Mouse (Mus musculus) forebrain, embryonic 13.5 days (tissue): ENCODE measurements around the gene Sh3glb2. TPM values are rescaled to one million over a fixed set of nuclear protein-coding genes. Genes with fewer than 3 reads are reported as not detected.

Experiments used
- ATAC-seq: fragments of 200-750 bp; cut with Nextera tagmentation; 2 replicates; pipeline ENCODE4 v1.8.0; 2017
- H3K27ac ChIP-seq: fragments of 300-500 bp; sonication (generic); 2 replicates; pipeline ENCODE4 v1.5.1; 2015; ENCODE audit warnings: inconsistent platforms, mild to moderate bottlenecking, moderate library complexity
- H3K27me3 ChIP-seq: fragments of 300-500 bp; sonication (generic); 2 replicates; pipeline ENCODE4 v1.6.1; 2015; ENCODE audit warnings: mild to moderate bottlenecking, inconsistent platforms
- H3K36me3 ChIP-seq: fragments of 300-500 bp; sonication (generic); 2 replicates; pipeline ENCODE4 v1.6.1; 2015; ENCODE audit warnings: mild to moderate bottlenecking, inconsistent platforms; ENCODE audit not compliant: poor library complexity, severe bottlenecking
- H3K4me1 ChIP-seq: fragments of 300-500 bp; sonication (generic); 2 replicates; pipeline ENCODE4 v1.6.1; 2015; ENCODE audit warnings: inconsistent platforms
- H3K4me2 ChIP-seq: fragments of 300-500 bp; sonication (generic); 2 replicates; pipeline ENCODE4 v1.6.1; 2015; ENCODE audit warnings: inconsistent platforms, mild to moderate bottlenecking, moderate library complexity
- H3K4me3 ChIP-seq: fragments of 300-500 bp; sonication (generic); 2 replicates; pipeline ENCODE4 v1.5.1; 2015; ENCODE audit warnings: mild to moderate bottlenecking, inconsistent platforms
- H3K9ac ChIP-seq: fragments of 300-500 bp; sonication (generic); 2 replicates; pipeline ENCODE4 v1.6.1; 2015; ENCODE audit warnings: mild to moderate bottlenecking, inconsistent platforms
- H3K9me3 ChIP-seq: fragments of 300-500 bp; sonication (generic); replicated peaks from 2 replicates; pipeline ENCODE4 v1.6.1; 2016; ENCODE audit warnings: inconsistent platforms
- WGBS: fragments of 180-500 bp; shearing (Covaris S2); methylation state at CpG from one replicate; pipeline ENCODE4 v1.1.7; 2015; 5-methylcytosine and 5-hydroxymethylcytosine counted together
- polyA plus RNA-seq: library from polyadenylated mRNA; unstranded; fragments of >200 nt; fragmentation: Nextera tagmentation; extraction: Ambion mirVana; gene quantifications from 2 replicates; pipeline ENCODE4 v1.2.1, GENCODE M21; 2015

Sh3glb2 gene
- polyA plus RNA-seq, 1 experiment from 2014 or later: 100 TPM

DNA sequence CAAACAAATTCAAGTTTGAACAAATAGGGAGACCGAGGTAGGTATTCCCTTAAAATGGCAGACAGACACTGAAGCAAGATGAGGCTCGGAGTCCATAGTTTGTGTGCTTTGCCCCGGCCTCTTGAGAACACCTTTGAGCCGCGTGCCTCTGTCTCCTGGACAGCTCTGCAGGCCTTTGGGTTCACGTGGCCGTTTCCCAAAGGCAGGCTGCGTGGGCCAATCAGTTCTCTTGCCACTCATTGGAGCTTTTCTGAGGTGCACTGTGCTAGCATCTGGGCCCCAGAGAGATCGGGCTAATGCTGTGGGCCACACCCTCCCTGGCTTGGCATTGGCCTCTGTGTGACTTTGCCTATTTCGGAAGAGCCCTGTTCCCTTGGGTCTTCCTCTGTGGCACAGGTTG is 16.8 kb upstream of the Sh3glb2 start:
- Histone ChIP-seq H3K27ac (no peak overlapping the region), H3K9me3 (no peaks in the 10 kb centered on the region), H3K4me3 (no peak overlapping the region), H3K4me2 (no peak overlapping the region), H3K36me3 (peaks cover 96% of the 10 kb centered on the region), H3K9ac (no peak overlapping the region), H3K4me1 (no peaks in the 10 kb centered on the region), H3K27me3 (no peaks in the 10 kb centered on the region)
- 95% methylated on average over 10 of the region's 10 CpGs for WGBS
- ATAC-seq: no peak

DNA sequence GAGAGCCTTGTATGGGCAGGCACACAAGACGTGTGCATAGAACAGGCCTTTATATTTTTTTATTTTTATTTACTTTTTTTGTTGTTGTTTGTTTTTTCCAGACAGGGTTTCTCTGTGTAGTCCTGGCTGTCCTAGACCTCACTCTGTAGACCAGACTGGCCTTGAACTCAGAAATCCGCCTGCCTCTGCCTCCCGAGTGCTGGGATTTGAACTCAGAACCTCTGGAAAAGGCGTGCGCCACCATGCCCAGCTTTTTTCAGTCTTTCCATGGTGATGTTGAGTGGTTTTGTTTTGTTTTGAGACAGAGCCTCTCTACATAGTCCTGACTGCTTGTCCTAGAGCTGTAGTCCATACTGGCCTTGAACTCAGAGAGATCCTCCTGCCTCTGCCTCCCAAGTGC is 13.6 kb upstream of the Sh3glb2 start:
- Histone ChIP-seq H3K27me3 (no peaks in the 10 kb centered on the region), H3K27ac (no peak overlapping the region), H3K4me2 (no peak overlapping the region), H3K9ac (no peak overlapping the region), H3K4me3 (no peak overlapping the region), H3K36me3 (peaks cover 96% of the 10 kb centered on the region), H3K4me1 (no peaks in the 10 kb centered on the region), H3K9me3 (no peaks in the 10 kb centered on the region)
- 97% methylated on average over 5 of the region's 5 CpGs for WGBS
- no peak for ATAC-seq

GRCm38 (mm10) chr2:30371544-30371943 is 12.4 kb upstream of the Sh3glb2 start:
- Histone ChIP-seq H3K4me2 (no peak overlapping the region), H3K4me3 (no peak overlapping the region), H3K9ac (no peak overlapping the region), H3K27me3 (no peaks in the 10 kb centered on the region), H3K27ac (no peak overlapping the region), H3K36me3 (peaks cover 92% of the 10 kb centered on the region), H3K9me3 (no peaks in the 10 kb centered on the region), H3K4me1 (no peaks in the 10 kb centered on the region)
- ATAC-seq: no peak
- WGBS: 97% methylated on average over 8 of the region's 8 CpGs

DNA sequence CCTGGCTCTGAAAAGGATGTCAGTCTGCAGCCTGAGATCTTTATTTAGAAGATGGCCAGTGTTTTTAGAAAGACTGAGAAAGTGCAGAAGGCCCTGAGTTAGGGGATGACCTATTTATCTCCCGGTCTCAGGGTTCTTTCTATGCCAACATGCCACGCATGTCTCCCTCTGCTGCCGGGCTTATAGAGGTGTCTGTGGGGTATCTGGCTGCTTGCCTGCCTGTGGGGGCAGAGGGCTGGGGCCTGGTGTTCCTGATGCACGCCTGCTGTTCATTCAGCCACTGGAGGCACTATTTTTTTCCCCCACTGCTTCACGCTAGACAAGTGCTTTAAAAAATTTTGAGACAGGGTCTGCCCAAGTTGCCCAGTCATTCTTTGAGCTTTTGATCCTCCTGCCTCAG is 7.1 kb upstream of the Sh3glb2 start:
- H3K4me3 ChIP-seq: no peak overlapping the region
- WGBS: 69% methylated on average over 5 of the region's 5 CpGs

GRCm38 (mm10) chr2:30365281-30366069 is 6.3 kb upstream of the Sh3glb2 start:
- WGBS: 93% methylated on average over 2 of the region's 2 CpGs
- ATAC-seq: no peak
- peaks cover 14% of the 10 kb centered on the region for H3K4me1 ChIP-seq
- no peaks in the 10 kb centered on the region for H3K9me3 ChIP-seq
- H3K27ac ChIP-seq: no peak overlapping the region
- peak overlapping the region; percentile 94 for H3K9ac ChIP-seq
- H3K4me3 ChIP-seq: peak overlapping the region; percentile 94
- H3K27me3 ChIP-seq: no peaks in the 10 kb centered on the region
- peaks cover 36% of the 10 kb centered on the region for H3K36me3 ChIP-seq
- peak overlapping the region; percentile 97 for H3K4me2 ChIP-seq

More for the DNA sequence above, 7.1 kb upstream of the Sh3glb2 start:
- Histone ChIP-seq H3K9me3 (no peaks in the 10 kb centered on the region), H3K36me3 (peaks cover 43% of the 10 kb centered on the region), H3K4me2 (no peak overlapping the region), H3K9ac (no peak overlapping the region), H3K27ac (no peak overlapping the region), H3K27me3 (no peaks in the 10 kb centered on the region), H3K4me1 (peaks cover 14% of the 10 kb centered on the region)
- ATAC-seq: no peak

DNA sequence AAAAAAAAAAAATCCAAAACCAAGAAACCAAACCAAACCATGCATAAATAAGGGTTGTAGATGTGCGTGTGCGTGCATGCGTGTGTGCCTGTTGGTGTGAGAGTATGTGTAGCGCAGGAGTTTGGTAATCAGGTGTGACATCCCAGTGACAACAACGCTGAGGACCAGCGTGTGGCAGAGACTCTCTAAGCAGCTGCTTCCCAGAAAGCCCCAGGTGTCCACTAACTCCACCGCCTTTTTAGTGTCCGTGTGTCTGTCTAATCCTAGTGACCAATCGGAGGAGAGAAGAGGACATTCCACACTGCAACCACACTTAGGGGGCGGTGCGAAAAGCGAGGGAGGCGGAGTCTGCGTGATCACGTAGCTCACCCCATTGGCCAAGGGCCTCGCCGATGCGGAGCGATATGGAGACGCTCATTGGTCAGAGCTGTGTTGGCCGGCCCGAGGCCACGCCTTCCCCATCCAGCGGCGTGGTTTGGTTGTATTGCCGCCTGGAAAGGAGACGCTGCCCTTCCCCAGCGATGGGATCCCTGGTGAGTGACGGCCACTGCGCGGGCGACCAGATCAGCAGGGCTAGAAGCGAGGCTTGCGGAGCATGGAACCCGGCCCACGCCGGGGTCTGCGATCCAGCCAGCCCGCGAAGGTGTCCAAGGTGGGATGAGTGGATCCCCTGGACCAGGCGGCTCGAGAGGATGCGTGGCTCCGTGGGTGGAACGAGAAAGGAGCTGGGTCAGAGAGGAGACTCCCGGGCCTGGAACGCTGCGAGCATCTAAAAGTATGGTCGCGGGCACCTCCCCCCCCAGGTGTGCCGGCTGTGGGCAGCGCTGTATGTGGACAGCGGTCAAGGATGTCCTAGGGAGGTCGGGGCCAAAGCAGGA is 4.9 kb upstream of the Sh3glb2 start, which contains the start of gene Miga2:
Gene Miga2, plus strand, starts transcription at position 461 of the 878 bp plus-strand sequence.
- H3K4me1 ChIP-seq: peaks cover 14% of the 10 kb centered on the region
- peak within 1 kb of the TSS; percentile 94 for H3K4me3 ChIP-seq
- peak within 1 kb of the TSS; percentile 59; the same call in 1 of the 2 replicates for H3K27ac ChIP-seq
- peak within 1 kb of the TSS; percentile 97 for H3K4me2 ChIP-seq
- no peaks in the 10 kb centered on the region for H3K9me3 ChIP-seq
- H3K9ac ChIP-seq: peak within 1 kb of the TSS; percentile 94
- H3K27me3 ChIP-seq: no peaks in the 10 kb centered on the region
- peak; percentile 99 for ATAC-seq
- WGBS: under 1% methylated on average over 54 of the region's 54 CpGs
- H3K36me3 ChIP-seq: peaks cover 21% of the 10 kb centered on the region

DNA sequence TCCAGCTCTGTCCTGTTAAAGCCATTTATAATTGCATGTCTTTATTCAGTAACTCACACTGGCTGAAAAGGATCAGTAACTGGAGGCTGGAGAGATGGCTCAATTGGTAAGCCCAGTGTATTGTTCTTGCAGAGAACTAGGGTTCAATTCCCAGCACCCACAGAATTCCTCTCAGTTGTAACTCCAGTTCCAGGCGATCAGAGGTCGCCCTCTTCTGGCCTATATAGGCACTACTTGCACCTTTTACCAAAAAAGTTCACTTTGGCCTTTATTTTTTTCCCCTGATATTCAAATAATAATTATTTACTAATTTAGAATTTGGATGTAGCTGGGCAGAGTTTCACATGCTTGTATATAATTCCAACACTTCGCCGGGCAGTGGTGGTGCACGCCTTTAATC is 3.7 kb upstream of the Sh3glb2 start:
- Histone ChIP-seq H3K27me3 (no peaks in the 10 kb centered on the region), H3K9ac (no peak overlapping the region), H3K27ac (no peak overlapping the region), H3K4me3 (no peak overlapping the region), H3K4me2 (no peak overlapping the region), H3K4me1 (peaks cover 23% of the 10 kb centered on the region), H3K36me3 (peaks cover 10% of the 10 kb centered on the region), H3K9me3 (no peaks in the 10 kb centered on the region)
- ATAC-seq: no peak
- 79% methylated on average over 5 of the region's 5 CpGs for WGBS

DNA sequence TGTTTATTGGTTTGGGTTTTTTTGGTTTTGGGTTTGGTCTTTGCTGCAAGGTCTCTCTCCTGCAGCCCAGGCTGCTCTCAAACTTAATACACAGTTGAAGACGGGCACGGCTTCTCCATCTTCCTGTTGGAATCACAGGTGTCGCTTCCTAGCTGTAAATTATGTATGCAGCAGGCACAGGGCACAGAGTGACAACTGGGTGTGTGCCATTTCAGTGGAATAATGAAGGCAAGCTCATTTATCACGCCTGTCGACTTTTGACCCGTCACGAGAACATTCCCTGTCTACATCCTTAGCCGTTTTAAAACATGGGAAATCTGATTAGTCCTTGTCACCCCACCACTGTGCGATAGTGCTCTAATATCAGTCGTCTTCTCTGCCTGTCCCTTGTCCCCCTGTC is 1.5 kb upstream of the Sh3glb2 start:
- no peak for ATAC-seq
- H3K4me2 ChIP-seq: no peak overlapping the region
- H3K4me1 ChIP-seq: peaks cover 36% of the 10 kb centered on the region
- H3K27ac ChIP-seq: no peak overlapping the region
- no peak overlapping the region for H3K4me3 ChIP-seq
- no peak overlapping the region for H3K9ac ChIP-seq
- no peaks in the 10 kb centered on the region for H3K27me3 ChIP-seq
- no peaks in the 10 kb centered on the region for H3K9me3 ChIP-seq
- WGBS: 84% methylated on average over 10 of the region's 10 CpGs
- no peaks in the 10 kb centered on the region for H3K36me3 ChIP-seq

DNA sequence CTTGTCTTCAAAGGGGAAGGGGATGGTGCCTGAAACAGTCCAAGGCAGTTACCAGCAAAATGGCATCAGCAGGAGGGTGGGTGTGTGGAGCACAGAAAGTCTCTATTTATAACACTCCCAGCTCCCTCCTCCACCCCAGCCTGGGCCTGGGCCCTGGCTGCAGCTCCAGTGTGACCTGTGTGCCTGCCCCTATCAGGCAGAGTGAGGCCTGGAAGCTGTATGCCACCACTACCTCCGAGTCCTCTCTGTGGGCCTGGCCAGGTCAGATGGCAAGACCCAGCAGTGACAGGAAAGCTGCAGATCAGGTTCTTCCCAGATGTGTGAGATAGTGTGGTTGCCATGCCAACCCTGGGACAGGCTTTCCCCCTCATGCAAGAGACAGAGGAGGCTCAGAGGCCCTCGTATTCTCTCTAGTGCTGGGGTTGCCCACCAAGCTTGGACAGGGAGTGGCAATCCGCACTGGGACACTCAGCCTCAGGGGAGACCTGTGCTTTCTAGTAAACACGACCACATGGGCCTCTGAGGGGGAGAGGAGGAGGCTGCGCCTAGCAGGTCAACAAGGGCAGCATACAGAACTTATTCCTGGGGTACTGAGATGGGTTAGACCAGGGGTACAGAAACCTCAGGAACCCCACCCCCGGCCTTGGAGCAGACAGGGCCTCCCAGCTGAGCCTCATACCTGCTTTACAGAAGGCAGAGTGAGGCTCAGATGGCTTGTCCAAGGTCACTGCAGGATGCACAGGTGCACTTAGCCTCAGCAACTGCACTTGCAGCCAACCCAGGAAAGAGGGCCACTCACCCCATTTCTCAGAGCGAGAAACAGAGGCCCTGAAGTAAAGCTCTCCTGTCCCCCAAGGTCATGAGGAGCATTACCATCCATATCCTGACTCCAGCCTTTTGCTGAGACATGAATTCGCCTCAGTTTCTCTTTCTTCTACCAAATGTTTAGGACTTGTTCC is 1.3 kb downstream of the Sh3glb2 start:
- no peak overlapping the region for H3K27ac ChIP-seq
- ATAC-seq: no peak
- H3K4me2 ChIP-seq: peak overlapping the region; percentile 82
- H3K36me3 ChIP-seq: peaks cover 23% of the 10 kb centered on the region
- H3K9me3 ChIP-seq: no peaks in the 10 kb centered on the region
- 64% methylated on average over 8 of the region's 8 CpGs for WGBS
- peak overlapping the region; percentile 83 for H3K9ac ChIP-seq
- H3K4me3 ChIP-seq: peak overlapping the region; percentile 58
- H3K27me3 ChIP-seq: no peaks in the 10 kb centered on the region
- peaks cover 24% of the 10 kb centered on the region for H3K4me1 ChIP-seq

GRCm38 (mm10) chr2:30356906-30357305 is 2.2 kb downstream of the Sh3glb2 start:
- Histone ChIP-seq H3K4me3 (no peak overlapping the region), H3K9me3 (no peaks in the 10 kb centered on the region), H3K9ac (0 out of 2 replicates have a peak overlapping the region, but pooled peaks have one; percentile 83), H3K27me3 (no peaks in the 10 kb centered on the region), H3K36me3 (peaks cover 30% of the 10 kb centered on the region), H3K4me2 (no peak overlapping the region), H3K4me1 (peaks cover 24% of the 10 kb centered on the region), H3K27ac (no peak overlapping the region)
- ATAC-seq: no peak
- WGBS: 76% methylated on average over 9 of the region's 9 CpGs

GRCm38 (mm10) chr2:30356266-30356665 is 2.9 kb downstream of the Sh3glb2 start:
- no peak for ATAC-seq
- Histone ChIP-seq H3K36me3 (peaks cover 30% of the 10 kb centered on the region), H3K27ac (no peak overlapping the region), H3K4me3 (no peak overlapping the region), H3K9me3 (no peaks in the 10 kb centered on the region), H3K27me3 (no peaks in the 10 kb centered on the region), H3K4me2 (no peak overlapping the region), H3K4me1 (peaks cover 24% of the 10 kb centered on the region), H3K9ac (no peak overlapping the region)
- WGBS: 61% methylated on average over 4 of the region's 4 CpGs
